Comparison of ENCODE assay signal across 9 mouse cellular contexts in the genomic region with DNA sequence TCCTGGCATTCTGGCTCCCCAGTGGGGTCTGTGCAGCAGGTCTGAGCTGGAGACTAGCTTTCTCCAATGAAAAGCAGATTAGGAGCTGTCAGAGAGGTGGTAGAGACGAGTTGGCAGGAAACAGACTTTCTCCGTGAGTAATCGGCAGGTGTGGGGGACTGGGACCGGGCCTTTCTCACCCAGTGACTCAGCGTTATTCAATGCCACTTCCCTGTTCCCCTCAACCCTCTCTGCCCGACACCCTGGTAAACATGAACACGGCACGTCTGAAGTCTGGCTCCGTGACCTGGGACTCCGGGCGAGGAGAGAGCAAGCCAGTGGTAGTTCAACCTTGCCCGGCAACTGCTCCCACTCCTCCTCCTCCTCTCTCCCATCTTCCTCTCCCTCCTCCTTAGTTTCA. TPM values are rescaled to one million over a fixed set of nuclear protein-coding genes. Genes with fewer than 3 reads are reported as not detected.
DNase-seq lines count a peak whose midpoint lies in the region; ATAC-seq lines count a peak whose summit lies in the region.
"Had no signal": no experiment of that assay in that cellular context is flagged by ENCODE, and none has a peak within 500 bp of the region (broad histone marks: within the 10 kb centered on the region; RNA-seq: fewer than 3 reads in every experiment).

No protein-coding gene starts in this region.

- DNase-seq in urinary bladder, adult 18-20 months (ENCODE audit: low spot score in 2 of 2) = peak; percentile 35 to 69
- no peak for DNase-seq in urinary bladder, postnatal 4 days (ENCODE audit: low spot score in 2 of 2)
- DNase-seq in lung, postnatal 10 days = peak; percentile 36
- DNase-seq in urinary bladder, postnatal 25 days (ENCODE audit: low spot score) = peak; percentile 31
- DNase-seq in left cerebral cortex, adult 11 months (ENCODE audit: low spot score) = no peak
- DNase-seq in embryo, embryonic 9.5 days (ENCODE audit: extremely low spot score) = no peak
- no peak for DNase-seq in adrenal gland, adult 18-20 months (ENCODE audit: low spot score in 2 of 2)

- WGBS in heart, embryonic 14.5 days = 11% methylated on average over 12 of the region's 12 CpGs

- peak overlapping the region; percentile 49 for H3K4me2 ChIP-seq in heart, embryonic 14.5 days (ENCODE audit: low read length)
- H3K4me2 ChIP-seq: limb, embryonic 15.5 days had no signal

- H3K36me3 ChIP-seq in heart, embryonic 14.5 days (ENCODE audit: control insufficient read depth, insufficient read depth, low read length) = no peaks in the 10 kb centered on the region
- H3K36me3 ChIP-seq: limb, embryonic 15.5 days had no signal

- no peak overlapping the region for H3K4me3 ChIP-seq in heart, embryonic 14.5 days (ENCODE audit: control insufficient read depth in 1 of 2, insufficient read depth in 1 of 2, low read depth in 1 of 2, low read length in 2 of 2)
- H3K4me3 ChIP-seq: limb, embryonic 15.5 days had no signal

- ATAC-seq in heart, embryonic 14.5 days (ENCODE audit: insufficient number of reproducible peaks, insufficient read depth, low FRiP score, low read depth) = 0 out of 2 replicates have a peak, but pooled peaks have one; percentile 28

- H3K9ac ChIP-seq in heart, embryonic 14.5 days (ENCODE audit: low read length) = peak overlapping the region; percentile 41
- H3K9ac ChIP-seq: limb, embryonic 15.5 days had no signal

- peaks cover 30 to 43% of the 10 kb centered on the region in 2 experiments for H3K4me1 ChIP-seq in heart, embryonic 14.5 days (ENCODE audit: control insufficient read depth in 2 of 2, insufficient read depth in 2 of 2, low read length in 2 of 2)

- 0 out of 4 replicates have a peak overlapping the region, but pooled peaks of 1 of the 2 experiments have one; percentile 10 for H3K27ac ChIP-seq in heart, embryonic 14.5 days (replicated peaks in 1 of 2; ENCODE audit: control insufficient read depth in 1 of 2, insufficient read depth in 1 of 2, low read depth in 2 of 2, low read length in 2 of 2)
- H3K27ac ChIP-seq: limb, embryonic 15.5 days had no signal

- no peaks in the 10 kb centered on the region for H3K9me3 ChIP-seq in heart, embryonic 14.5 days (ENCODE audit: control insufficient read depth, low read length)
- H3K9me3 ChIP-seq: limb, embryonic 15.5 days had no signal

- H3K27me3 ChIP-seq in heart, embryonic 14.5 days (ENCODE audit: control insufficient read depth, insufficient read depth, low read length) = peaks cover 4% of the 10 kb centered on the region; the same call in 1 of the 2 replicates

RNA-seq across cellular contexts. Expression of gene Ephb2, which starts 33.3 kb away (rescaled TPM):
- 1.4 and 1.6 TPM in 2 replicates for polyA plus RNA-seq in heart, embryonic 14.5 days (2014; fragmentation: Nextera tagmentation; extraction: Ambion mirVana)
- total RNA-seq in adrenal gland, adult 18-20 months (2021) = 10 to 100 TPM; 16.9 to 22.8 TPM

Comparison
In these comparisons a context has a peak if more than half of its experiments do, and no peak if none do; other contexts are left out.
1. DNase-seq: peak in urinary bladder, adult 18-20 months (2 of 2), lung, postnatal 10 days (single experiment) and urinary bladder, postnatal 25 days (single experiment); none in urinary bladder, postnatal 4 days (0 of 2), left cerebral cortex, adult 11 months (single experiment), embryo, embryonic 9.5 days (single experiment) and adrenal gland, adult 18-20 months (0 of 2).